Mouse (Mus musculus) embryonic facial prominence, embryonic 15.5 days (tissue): ENCODE results near the gene Khdc1b. TPM values are rescaled to one million over a fixed set of nuclear protein-coding genes. Genes with fewer than 3 reads are reported as not detected.
"Not testable (repeated sequence)": the region's sequence is repeated elsewhere in the genome, so short reads cannot be mapped to it uniquely, and the experiment has no call there.

Experiments
- ATAC-seq: fragments of 200-750 bp; cut with Nextera tagmentation; 2 replicates; pipeline ENCODE4 v1.8.0; 2017; ENCODE audit warnings: low read depth, moderate TSS enrichment; ENCODE audit not compliant: insufficient number of reproducible peaks, low FRiP score, low TSS enrichment
- H3K27ac ChIP-seq: fragments of 300-500 bp; sonication (generic); replicated peaks from 2 replicates; pipeline ENCODE4 v1.5.1; 2015; ENCODE audit warnings: mild to moderate bottlenecking, inconsistent platforms
- H3K27me3 ChIP-seq: fragments of 300-500 bp; sonication (generic); 2 replicates; pipeline ENCODE4 v1.6.1; 2015; ENCODE audit warnings: inconsistent platforms
- H3K36me3 ChIP-seq: fragments of 300-500 bp; sonication (generic); 2 replicates; pipeline ENCODE4 v1.6.1; 2015; ENCODE audit warnings: mild to moderate bottlenecking, inconsistent platforms
- H3K4me1 ChIP-seq: fragments of 300-500 bp; sonication (generic); 2 replicates; pipeline ENCODE4 v1.6.1; 2015; ENCODE audit warnings: inconsistent platforms
- H3K4me2 ChIP-seq: fragments of 300-500 bp; sonication (generic); replicated peaks from 2 replicates; pipeline ENCODE4 v1.6.1; 2015; ENCODE audit warnings: mild to moderate bottlenecking, inconsistent platforms
- H3K4me3 ChIP-seq: fragments of 300-500 bp; sonication (generic); replicated peaks from 2 replicates; pipeline ENCODE4 v1.5.1; 2015; ENCODE audit warnings: mild to moderate bottlenecking, inconsistent platforms
- H3K9ac ChIP-seq: fragments of 300-500 bp; sonication (generic); 2 replicates; pipeline ENCODE4 v1.6.1; 2015; ENCODE audit warnings: inconsistent platforms
- H3K9me3 ChIP-seq: fragments of 300-500 bp; sonication (generic); replicated peaks from 2 replicates; pipeline ENCODE4 v1.6.1; 2016; ENCODE audit warnings: inconsistent platforms
- WGBS: fragments of 180-500 bp; shearing (Covaris S2); methylation state at CpG from one replicate; pipeline ENCODE4 v1.1.7; 2015; 5-methylcytosine and 5-hydroxymethylcytosine counted together
- polyA plus RNA-seq: library from polyadenylated mRNA; unstranded; fragments of >200 nt; fragmentation: Nextera tagmentation; extraction: Ambion mirVana; gene quantifications from 2 replicates; pipeline ENCODE4 v1.2.1, GENCODE M21; 2015

Gene Khdc1b
- 0.09 and 0.12 TPM in 2 replicates for polyA plus RNA-seq

DNA sequence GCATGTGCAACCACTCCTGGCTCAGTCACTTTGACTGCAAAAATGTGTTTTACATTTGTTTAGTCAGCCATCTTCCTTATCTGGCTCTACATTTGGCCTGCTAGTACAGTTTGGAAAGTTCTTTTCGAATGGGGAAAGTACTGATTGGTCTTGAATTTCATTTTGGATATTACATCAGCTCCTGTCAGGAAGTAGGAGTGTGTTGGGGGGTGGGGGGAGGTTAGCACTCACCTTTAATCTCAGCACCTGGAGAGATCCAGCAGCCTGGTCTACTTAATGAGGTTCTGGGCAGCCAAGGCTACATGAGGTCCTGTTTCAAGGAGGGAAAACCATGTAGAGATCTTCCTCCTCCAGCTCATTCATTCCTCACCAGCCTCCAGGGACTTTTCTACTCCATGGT is at the start of gene Khdc1b:
TSS of gene Khdc1b (plus strand) at position 301 of the 400 bp plus-strand sequence.
- H3K9me3 ChIP-seq: no peaks in the 10 kb centered on the region
- no peaks in the 10 kb centered on the region for H3K36me3 ChIP-seq
- ATAC-seq: no peak
- no peak within 1 kb of the TSS for H3K4me3 ChIP-seq
- no peaks in the 10 kb centered on the region for H3K4me1 ChIP-seq
- H3K9ac ChIP-seq: no peak within 1 kb of the TSS
- H3K27ac ChIP-seq: no peak within 1 kb of the TSS
- WGBS: 79% methylated on average over 1 of the region's 1 CpGs
- no peak within 1 kb of the TSS for H3K4me2 ChIP-seq
- no peaks in the 10 kb centered on the region for H3K27me3 ChIP-seq

- no peak overlapping the region for H3K27ac ChIP-seq
- no peak overlapping the region for H3K9ac ChIP-seq
- no peaks in the 10 kb centered on the region for H3K4me1 ChIP-seq
- ATAC-seq: no peak
- H3K4me2 ChIP-seq: no peak overlapping the region
- H3K4me3 ChIP-seq: no peak overlapping the region
- no peaks in the 10 kb centered on the region for H3K27me3 ChIP-seq
- no peaks in the 10 kb centered on the region for H3K9me3 ChIP-seq
- no peaks in the 10 kb centered on the region for H3K36me3 ChIP-seq
These were observed 47.5 kb upstream of the Khdc1b start for GRCm38 (mm10) chr1:21335836-21336235.

DNA sequence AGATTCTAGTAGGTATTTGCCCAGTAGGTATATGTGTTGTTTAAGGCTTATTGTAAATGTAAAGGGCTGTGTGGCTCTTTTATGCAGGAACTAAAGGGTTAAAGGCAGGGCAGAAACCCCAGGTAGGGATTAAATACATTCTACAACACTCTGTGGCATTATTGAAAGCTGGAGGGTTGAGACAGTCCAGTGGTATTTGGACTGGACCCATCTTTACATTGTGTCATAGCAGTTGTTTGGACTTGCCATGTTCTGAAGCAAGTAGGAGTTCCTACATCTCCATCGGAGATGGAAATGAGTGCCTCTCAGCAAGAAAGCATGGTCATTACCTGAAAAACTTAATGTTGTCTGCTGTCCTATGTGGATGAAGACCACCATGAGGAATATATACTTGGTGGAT is 42.6 kb upstream of the Khdc1b start:
- no peaks in the 10 kb centered on the region for H3K9me3 ChIP-seq
- no peaks in the 10 kb centered on the region for H3K4me1 ChIP-seq
- H3K4me3 ChIP-seq: no peak overlapping the region
- no peak overlapping the region for H3K27ac ChIP-seq
- H3K4me2 ChIP-seq: no peak overlapping the region
- H3K36me3 ChIP-seq: no peaks in the 10 kb centered on the region
- no peak overlapping the region for H3K9ac ChIP-seq
- 87% methylated on average over 1 of the region's 1 CpGs for WGBS
- H3K27me3 ChIP-seq: no peaks in the 10 kb centered on the region
- ATAC-seq: no peak

DNA sequence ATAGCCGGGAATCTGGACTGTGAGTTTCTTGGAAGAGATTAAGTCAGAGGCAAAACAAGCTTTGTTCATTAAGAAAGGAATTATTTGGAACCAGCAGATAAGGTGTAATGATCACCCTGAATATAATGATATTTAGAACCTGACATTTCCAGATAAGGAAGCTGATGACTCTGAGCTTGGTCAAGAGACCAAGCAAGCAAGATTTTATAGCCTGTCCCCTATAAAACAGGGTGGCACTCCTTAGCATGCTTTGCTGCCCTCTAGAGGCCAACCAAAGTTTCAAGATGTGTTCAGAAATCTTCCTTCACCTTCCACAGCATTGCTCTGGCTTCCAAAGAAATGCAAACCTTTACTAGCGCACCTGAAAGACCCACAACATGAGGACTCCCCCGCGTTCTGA is 39.1 kb upstream of the Khdc1b start:
- H3K36me3 ChIP-seq: no peaks in the 10 kb centered on the region
- H3K9ac ChIP-seq: no peak overlapping the region
- no peak overlapping the region for H3K27ac ChIP-seq
- H3K27me3 ChIP-seq: no peaks in the 10 kb centered on the region
- H3K4me1 ChIP-seq: no peaks in the 10 kb centered on the region
- H3K4me2 ChIP-seq: no peak overlapping the region
- 57% methylated on average over 4 of the region's 4 CpGs for whole genome bisulfite sequencing
- no peaks in the 10 kb centered on the region for H3K9me3 ChIP-seq
- ATAC-seq: no peak
- no peak overlapping the region for H3K4me3 ChIP-seq

DNA sequence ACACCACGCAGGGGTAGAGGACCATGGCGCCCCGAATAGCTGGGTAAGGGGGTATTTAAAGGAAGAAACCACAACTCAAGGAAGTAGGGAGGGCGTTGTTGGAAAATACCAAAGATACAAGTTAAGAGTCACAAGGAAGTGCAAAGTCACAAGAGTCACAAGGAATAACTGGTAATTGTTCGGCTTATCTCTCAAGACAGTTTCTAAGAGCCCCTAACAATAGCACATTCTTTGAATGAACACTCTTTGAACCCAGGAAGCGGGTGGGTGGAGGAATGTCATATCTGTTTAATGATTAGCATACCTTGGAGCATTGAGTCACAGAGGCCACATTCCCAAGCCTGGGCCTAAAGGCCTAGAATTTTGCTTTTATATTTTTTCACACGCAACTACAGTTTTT is 38.6 kb upstream of the Khdc1b start:
- H3K4me3 ChIP-seq, H3K27me3 ChIP-seq, H3K9ac ChIP-seq, H3K4me2 ChIP-seq, ATAC-seq, H3K36me3 ChIP-seq, H3K4me1 ChIP-seq, H3K9me3 ChIP-seq, H3K27ac ChIP-seq: not testable (repeated sequence)
- 83% methylated on average over 7 of the region's 7 CpGs for WGBS

DNA sequence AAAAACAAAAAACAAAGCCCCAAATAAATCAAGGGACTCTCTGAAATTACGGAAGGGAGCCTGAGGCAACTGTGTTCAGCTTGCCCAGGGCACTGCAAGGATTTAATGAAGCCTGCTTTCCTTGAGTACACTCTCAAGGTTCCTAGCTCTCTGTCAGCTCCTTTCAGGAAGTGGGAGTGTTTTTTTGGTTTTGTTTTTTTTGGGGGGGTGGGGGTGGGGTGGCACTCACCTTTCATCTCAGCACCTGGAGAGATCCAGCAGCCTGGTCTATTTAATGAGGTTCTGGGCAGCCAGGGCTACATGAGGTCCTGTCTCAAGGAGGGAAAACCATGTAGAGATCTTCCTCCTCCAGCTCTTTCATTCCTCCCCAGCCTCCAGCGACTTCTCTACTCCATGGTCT is 34.0 kb upstream of the Khdc1b start, which contains the start of gene Khdc1a:
TSS of gene Khdc1a (plus strand) at position 301 of the 400 bp plus-strand sequence.
- H3K36me3 ChIP-seq: no peaks in the 10 kb centered on the region
- no peak within 1 kb of the TSS for H3K4me2 ChIP-seq
- no peak within 1 kb of the TSS for H3K9ac ChIP-seq
- 76% methylated on average over 2 of the region's 2 CpGs for WGBS
- ATAC-seq: no peak
- no peak within 1 kb of the TSS for H3K27ac ChIP-seq
- H3K27me3 ChIP-seq: no peaks in the 10 kb centered on the region
- H3K4me1 ChIP-seq: no peaks in the 10 kb centered on the region
- H3K9me3 ChIP-seq: no peaks in the 10 kb centered on the region
- no peak within 1 kb of the TSS for H3K4me3 ChIP-seq

- ATAC-seq, H3K9me3 ChIP-seq, H3K4me3 ChIP-seq, H3K4me2 ChIP-seq, H3K27ac ChIP-seq, H3K9ac ChIP-seq, H3K27me3 ChIP-seq, H3K36me3 ChIP-seq, H3K4me1 ChIP-seq: not testable (repeated sequence)
- 62% methylated on average over 1 of the region's 1 CpGs for WGBS
These were observed 15.3 kb upstream of the Khdc1b start, which contains the start of gene Khdc1c for GRCm38 (mm10) chr1:21368031-21368430. Gene Khdc1c (plus strand): TSS chr1:21368331.

GRCm38 (mm10) chr1:21391138-21391671 is 7.8 kb downstream of the Khdc1b start:
- no peak overlapping the region for H3K4me3 ChIP-seq
- no peak overlapping the region for H3K9ac ChIP-seq
- no peaks in the 10 kb centered on the region for H3K9me3 ChIP-seq
- no peak overlapping the region for H3K4me2 ChIP-seq
- no peaks in the 10 kb centered on the region for H3K4me1 ChIP-seq
- no peaks in the 10 kb centered on the region for H3K36me3 ChIP-seq
- H3K27ac ChIP-seq: no peak overlapping the region
- H3K27me3 ChIP-seq: no peaks in the 10 kb centered on the region
- 67% methylated on average over 6 of the region's 6 CpGs for WGBS
- no peak for ATAC-seq

DNA sequence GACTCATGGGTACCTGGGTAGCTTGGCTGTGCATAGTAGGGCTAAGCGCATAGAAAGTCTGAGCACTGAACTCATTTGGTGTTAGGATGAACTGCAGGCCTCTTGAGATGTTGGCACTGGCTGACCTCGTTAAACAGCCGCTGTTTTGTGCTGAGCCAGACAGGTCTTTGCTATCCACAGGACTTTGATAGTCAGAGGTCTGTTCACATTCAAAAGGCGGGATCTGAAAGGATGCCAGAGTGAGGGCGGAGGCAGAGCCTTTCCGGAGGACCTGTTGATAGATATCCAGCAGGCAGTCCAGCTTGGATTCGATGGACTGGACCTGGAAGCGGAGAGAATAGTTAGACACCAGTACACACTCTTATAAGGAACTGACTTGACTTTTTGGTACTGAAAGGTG is 19.4 kb downstream of the Khdc1b start:
- H3K36me3 ChIP-seq: no peaks in the 10 kb centered on the region
- no peaks in the 10 kb centered on the region for H3K4me1 ChIP-seq
- no peaks in the 10 kb centered on the region for H3K9me3 ChIP-seq
- H3K9ac ChIP-seq: no peak overlapping the region
- H3K27ac ChIP-seq: no peak overlapping the region
- no peak overlapping the region for H3K4me2 ChIP-seq
- no peaks in the 10 kb centered on the region for H3K27me3 ChIP-seq
- WGBS: 83% methylated on average over 8 of the region's 8 CpGs
- no peak overlapping the region for H3K4me3 ChIP-seq
- no peak for ATAC-seq

DNA sequence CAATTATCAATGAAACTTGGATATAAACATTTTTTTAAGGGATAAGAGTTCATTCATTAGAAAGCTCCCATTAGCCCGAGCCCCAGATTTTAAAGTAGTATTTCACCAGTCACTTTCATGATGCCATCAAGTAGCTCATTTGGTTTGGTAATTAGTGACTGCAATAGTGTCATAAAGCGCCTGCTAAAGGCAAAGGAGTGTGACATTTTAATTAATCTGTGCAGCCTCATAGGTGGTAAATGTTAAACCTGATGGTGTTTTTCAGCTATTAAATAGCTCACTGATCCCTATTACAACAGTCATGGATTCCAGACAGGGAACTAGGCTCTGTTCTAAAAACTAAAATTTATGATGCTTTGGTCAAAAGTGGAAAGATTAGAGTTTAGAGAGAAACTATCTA is 23.9 kb downstream of the Khdc1b start:
- no peak overlapping the region for H3K9ac ChIP-seq
- H3K27me3 ChIP-seq: no peaks in the 10 kb centered on the region
- 76% methylated on average over 2 of the region's 2 CpGs for WGBS
- peaks cover 7% of the 10 kb centered on the region; the same call in 1 of the 2 replicates for H3K4me1 ChIP-seq
- H3K36me3 ChIP-seq: no peaks in the 10 kb centered on the region
- no peak overlapping the region for H3K4me3 ChIP-seq
- H3K4me2 ChIP-seq: no peak overlapping the region
- H3K27ac ChIP-seq: no peak overlapping the region
- ATAC-seq: no peak
- no peaks in the 10 kb centered on the region for H3K9me3 ChIP-seq

GRCm38 (mm10) chr1:21411331-21412196 is 28.2 kb downstream of the Khdc1b start:
- no peak overlapping the region for H3K27ac ChIP-seq
- H3K4me1 ChIP-seq: peaks cover 7% of the 10 kb centered on the region; the same call in 1 of the 2 replicates
- H3K9me3 ChIP-seq: no peaks in the 10 kb centered on the region
- 50% methylated on average over 18 of the region's 18 CpGs for WGBS
- no peak overlapping the region for H3K4me3 ChIP-seq
- no peaks in the 10 kb centered on the region for H3K36me3 ChIP-seq
- H3K9ac ChIP-seq: no peak overlapping the region
- H3K4me2 ChIP-seq: 0 out of 2 replicates have a peak overlapping the region, but pooled peaks have one; percentile 15
- no peaks in the 10 kb centered on the region for H3K27me3 ChIP-seq
- no peak for ATAC-seq
